Mouse (Mus musculus) gastrocnemius, postnatal 25 days (tissue): ENCODE measurements at regions not wholly inside any gene's neighbourhood (a gene's known extent, or its start where the extent isn't known, plus 50 kb on each side); places are given as distances from the start of the nearest gene placed in this dataset.

Experiments used
- DNase-seq: peaks from one replicate; pipeline ENCODE4 v3.0.0; 2022

- DNase-seq = no peak
These were observed 90.2 kb downstream of the Sec23ip start for GRCm38 (mm10) chr7:128834894-128835293.

- no peak for DNase-seq
These were observed 91.7 kb downstream of the Sec23ip start for GRCm38 (mm10) chr7:128836435-128836834.

DNA sequence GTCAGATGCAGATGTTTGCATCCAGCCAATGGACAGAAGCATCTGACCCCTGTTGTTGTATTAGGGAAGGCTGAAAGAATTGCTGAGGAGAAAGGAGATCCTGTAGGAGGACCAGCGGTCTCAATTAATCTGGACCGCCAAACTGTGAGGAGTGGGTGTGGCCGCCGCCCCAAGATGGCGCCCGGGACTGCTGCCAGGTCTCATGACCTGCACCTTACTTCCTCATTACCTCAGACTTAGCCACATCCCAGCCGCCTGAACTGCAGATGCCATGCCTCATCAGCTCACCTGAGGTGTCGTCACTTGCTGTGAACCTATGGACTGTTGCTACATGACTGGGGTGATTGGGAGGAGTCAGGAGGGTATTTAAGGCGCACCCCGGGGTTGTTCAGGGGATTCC lies 97.8 kb downstream of the Sec23ip start:
- no peak for DNase-seq

- no peak for DNase-seq
These were observed 98.8 kb downstream of the Sec23ip start for GRCm38 (mm10) chr7:128843576-128843975.

- no peak for DNase-seq
These were observed 104.5 kb downstream of the Sec23ip start for GRCm38 (mm10) chr7:128849261-128849660.

GRCm38 (mm10) chr7:128854193-128854592 lies 109.5 kb downstream of the Sec23ip start:
- no peak for DNase-seq

- DNase-seq = no peak
These were observed 110.1 kb downstream of the Sec23ip start for GRCm38 (mm10) chr7:128854690-128855343.

DNA sequence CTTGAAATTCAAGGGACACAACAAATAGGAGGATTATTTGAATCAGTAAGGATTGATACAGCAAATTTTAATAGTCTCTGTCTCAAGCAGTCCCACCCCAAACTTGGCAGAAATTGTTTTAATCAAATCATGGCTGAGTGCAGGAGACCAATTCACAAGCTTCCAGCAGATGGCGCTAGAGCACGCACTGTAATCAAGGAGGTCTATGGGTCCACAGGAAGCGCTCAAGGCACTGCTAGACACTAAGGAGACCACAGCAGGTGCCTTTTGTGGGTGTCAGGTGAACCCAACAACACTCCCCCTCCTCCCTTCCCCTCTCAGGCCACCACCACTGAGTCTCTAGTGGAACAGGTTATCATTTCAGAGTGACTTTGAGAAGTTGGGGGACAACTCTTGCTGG lies 115.4 kb downstream of the Sec23ip start:
- peak; percentile 14 for DNase-seq

DNA sequence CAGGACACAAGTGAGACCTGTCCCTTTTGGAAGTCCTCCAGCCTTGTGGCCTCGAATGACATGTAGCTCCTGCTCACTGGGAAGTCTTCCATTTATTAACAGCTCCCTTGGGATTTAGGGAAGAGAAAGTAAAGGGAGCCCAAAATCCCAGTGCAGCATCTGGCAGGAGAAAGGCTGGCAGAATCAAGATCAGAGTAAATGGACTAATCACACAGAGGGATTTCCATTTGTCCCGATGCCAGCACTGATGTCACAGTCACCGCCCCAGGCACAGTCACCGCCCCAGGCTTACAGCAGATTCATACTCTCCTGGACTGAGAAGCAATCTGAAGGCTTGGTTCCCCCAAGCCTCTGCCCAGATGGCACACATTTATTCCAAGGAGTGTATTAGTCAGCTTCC lies 116.0 kb downstream of the Sec23ip start:
- DNase-seq = peak; percentile 17

DNA sequence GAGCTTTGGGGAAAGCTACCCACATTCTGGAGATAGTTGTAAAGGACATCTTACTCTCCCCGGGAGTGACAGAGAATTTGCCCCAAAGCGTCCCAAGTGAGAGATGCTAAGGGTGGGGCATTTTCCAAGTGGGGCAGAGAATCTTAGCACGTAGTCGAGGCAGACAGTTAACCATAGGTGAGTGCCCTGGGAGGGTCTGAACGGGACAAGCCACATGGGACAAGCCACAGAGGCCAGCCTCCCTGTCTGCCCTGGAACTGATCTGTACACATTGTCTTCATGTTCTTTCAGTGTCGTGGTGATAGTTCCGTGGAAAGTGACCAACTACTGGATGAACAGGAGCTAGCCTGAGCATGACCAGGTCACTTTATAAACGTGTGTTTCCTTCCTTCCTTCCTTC lies 116.6 kb downstream of the Sec23ip start:
- DNase-seq = no peak

GRCm38 (mm10) chr7:128868799-128869198 lies 124.1 kb downstream of the Sec23ip start:
- no peak for DNase-seq

DNA sequence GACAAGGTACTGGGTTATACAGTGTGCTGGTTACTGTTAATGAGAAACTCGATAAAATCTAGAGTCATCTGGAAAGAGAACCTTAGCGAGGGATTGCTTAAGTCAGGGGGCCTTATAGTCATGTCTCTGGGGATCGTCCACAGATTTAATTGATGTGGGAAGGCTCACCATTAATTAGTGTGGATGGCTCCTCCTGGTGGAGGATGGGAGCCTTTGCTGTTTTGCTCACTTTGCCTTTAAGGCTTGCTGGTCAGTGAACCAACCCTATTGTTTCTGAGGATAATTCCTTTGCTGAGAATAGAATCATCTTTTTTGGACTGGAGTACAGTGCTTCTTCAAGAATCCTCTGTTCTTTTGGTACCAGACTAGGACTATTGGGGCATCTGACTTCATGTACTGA lies 139.3 kb downstream of the Sec23ip start:
- DNase-seq = no peak

DNA sequence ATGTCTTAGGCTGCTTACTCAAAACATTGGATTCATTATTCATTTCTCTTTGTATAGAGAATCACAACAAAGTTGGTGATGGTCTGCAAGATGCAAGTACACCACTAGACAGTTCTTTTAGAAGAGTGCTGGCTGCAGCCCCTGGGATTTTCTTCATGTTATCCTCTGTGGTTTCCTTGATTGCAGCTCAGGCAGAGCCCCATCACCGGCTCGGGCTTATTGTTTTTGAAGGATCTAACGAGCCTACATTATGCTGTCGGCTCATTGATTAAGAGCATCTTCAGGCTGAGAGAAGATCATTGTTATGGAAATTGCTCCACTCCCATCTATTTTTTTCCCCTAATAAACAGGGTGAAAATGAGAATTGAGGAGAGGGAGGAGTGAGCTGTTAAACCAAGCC lies 140.8 kb downstream of the Sec23ip start:
- no peak for DNase-seq

GRCm38 (mm10) chr7:128910134-128910533 lies 165.4 kb downstream of the Sec23ip start:
- DNase-seq = no peak

GRCm38 (mm10) chr7:128937976-128938730 lies 193.4 kb downstream of the Sec23ip start:
- DNase-seq = no peak

GRCm38 (mm10) chr7:128960575-128960974 lies 215.8 kb downstream of the Sec23ip start:
- no peak for DNase-seq

GRCm38 (mm10) chr7:128979904-128980303 lies 235.2 kb downstream of the Sec23ip start:
- DNase-seq = no peak

DNA sequence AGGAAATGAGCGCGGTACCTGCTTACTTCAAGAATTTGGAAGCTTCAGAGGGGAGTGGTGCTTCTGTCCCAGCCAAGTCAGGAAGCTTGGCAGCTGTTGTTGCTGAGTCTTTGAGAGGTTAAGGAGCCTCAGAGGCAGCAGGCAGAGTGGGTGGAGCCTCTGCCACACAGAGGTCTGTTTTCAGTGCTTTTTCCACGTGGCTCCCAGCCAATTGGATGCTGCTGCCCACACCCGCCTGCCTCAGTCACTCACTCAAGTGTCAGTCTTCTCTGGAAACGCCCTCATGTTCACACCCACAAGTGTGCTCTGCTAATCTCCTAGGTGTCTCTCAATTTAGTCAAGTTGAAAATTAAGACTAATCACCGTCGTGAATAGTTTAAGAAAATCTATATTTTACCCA lies 236.1 kb downstream of the Sec23ip start:
- no peak for DNase-seq

DNA sequence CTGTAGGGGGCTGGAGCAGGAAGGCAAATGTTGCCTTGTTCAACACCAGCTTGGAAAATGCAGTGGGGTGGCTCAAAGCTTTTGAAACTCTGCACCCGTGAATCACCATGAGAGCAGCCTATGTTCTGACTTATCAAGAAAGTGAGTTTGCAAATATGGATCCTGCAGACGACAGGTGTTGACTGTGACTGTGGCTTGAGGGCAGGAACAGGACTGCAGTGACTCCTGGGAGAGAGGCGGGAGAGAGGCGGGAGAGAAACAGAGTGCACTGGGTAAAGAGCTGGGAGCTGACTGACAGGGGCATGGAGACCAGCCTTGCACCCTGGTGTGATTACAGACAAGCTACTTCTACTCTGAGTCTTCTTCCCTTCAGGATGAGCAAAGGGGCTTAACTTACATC lies 254.0 kb downstream of the Sec23ip start:
- DNase-seq = no peak

DNA sequence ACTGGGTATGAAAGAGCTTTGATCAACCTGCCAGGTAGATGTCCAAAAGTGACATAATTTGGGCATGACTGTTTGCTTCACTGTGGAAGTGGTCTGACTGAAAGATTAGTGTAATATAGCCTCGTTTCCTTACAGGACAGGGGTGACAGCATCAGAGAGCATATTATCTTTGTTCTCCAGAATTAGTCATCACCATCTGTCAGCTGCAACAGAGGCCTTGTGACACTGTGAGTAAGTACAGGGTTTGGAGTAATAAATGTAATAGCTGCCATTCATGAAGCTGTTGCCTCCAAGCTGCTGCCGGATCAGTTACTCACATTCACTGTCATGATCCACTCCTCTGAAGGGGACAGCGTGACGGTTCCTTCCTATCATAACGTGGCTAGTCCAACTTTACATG lies 254.4 kb upstream of the Plpp4 start:
- DNase-seq = no peak

GRCm38 (mm10) chr7:129003150-129003549 lies 253.7 kb upstream of the Plpp4 start:
- no peak for DNase-seq

- DNase-seq = no peak
These were observed 240.5 kb upstream of the Plpp4 start for GRCm38 (mm10) chr7:129016353-129016752.

DNA sequence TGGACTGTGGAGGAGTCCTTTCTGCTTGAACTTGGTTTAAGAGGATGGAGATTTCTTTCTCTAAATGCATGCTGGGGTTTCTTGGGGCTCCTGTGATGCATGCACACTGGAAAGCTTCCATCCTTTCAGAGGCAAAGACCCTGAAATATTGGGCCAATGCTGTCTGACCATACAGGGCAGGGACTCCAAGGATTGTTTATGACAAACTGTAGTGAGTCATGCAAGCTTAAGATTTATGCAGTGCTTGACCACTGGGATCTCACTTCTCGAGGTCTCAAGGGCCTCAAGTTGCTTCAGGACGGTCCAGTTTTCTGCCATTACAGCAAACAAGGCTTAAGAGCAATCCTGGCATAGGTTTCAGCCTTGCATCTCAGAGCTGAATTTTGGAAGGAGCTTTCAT lies 229.7 kb upstream of the Plpp4 start:
- DNase-seq = no peak

DNA sequence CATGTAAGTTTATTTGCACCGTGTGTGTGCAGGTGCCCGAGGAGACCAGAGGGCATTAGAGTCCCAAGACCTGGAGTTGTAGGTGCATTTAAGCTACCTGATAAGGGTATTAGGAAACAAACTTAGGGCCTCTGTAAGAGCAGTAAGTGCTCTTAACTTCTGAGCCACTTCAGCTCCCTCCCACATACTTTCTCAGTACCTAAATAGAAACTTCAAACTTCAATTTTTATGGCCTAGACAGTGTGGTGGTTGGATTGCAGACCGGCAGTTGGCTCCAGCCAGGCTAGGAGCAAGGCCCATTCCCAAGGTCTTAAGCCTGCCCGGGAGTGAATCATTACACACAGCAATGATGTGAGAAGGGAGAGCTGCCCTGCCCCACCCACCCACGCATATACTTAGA lies 208.8 kb upstream of the Plpp4 start:
- DNase-seq = no peak
